Mouse (Mus musculus) embryonic fibroblast, embryonic 13.5 days (primary cell): ENCODE data around the gene Pgc.

Experiments
- CTCF ChIP-seq: IDR thresholded peaks from 2 replicates; pipeline ENCODE4 v1.5.1; 2011; ENCODE audit warnings: mild to moderate bottlenecking, control low read depth, low read length, moderate library complexity, borderline replicate concordance; ENCODE audit not compliant: insufficient read depth
- POLR2A ChIP-seq: IDR thresholded peaks from 2 replicates; pipeline ENCODE4 v1.6.1; 2011; ENCODE audit warnings: low read depth, mild to moderate bottlenecking, control low read depth, low read length, moderate library complexity

DNA sequence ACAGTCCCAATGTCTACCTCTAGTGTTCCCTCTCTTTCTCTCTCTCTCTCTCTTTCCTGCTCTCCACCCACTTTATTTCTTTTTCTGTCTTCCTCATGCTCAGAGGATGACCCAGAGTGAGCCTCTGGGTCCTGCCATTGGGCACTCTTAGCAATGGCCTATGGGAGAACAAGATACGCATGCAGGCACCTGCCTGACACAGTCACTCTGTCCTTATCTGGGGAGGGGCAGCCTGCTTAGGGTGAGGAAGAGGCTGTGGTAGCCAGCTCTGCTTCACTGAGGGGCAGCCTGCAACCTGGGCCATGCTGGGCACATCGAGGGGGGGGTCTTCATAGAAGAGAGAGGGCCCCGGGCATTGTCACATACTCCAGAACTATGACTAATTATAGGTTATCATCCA lies 23.0 kb downstream of the Pgc start:
- TF ChIP-seq CTCF (no peak), POLR2A (no peak)
